Mouse (Mus musculus) forebrain, embryonic 12.5 days (tissue): ENCODE measurements around the gene E130309D02Rik. TPM values are rescaled to one million over a fixed set of nuclear protein-coding genes. Genes with fewer than 3 reads are reported as not detected.
A peak's percentile ranks its signal among the peaks of the same experiment; 100 is the strongest.

Source experiments
- ATAC-seq: fragments of 200-750 bp; cut with Nextera tagmentation; 2 replicates; pipeline ENCODE4 v1.8.0; 2017; ENCODE audit warnings: moderate TSS enrichment; ENCODE audit not compliant: low FRiP score
- H3K27ac ChIP-seq: fragments of 300-500 bp; sonication (generic); 2 replicates; pipeline ENCODE4 v1.5.1; 2016; ENCODE audit warnings: mild to moderate bottlenecking
- H3K27me3 ChIP-seq: fragments of 300-500 bp; sonication (generic); 2 replicates; pipeline ENCODE4 v1.6.1; 2016; ENCODE audit warnings: mild to moderate bottlenecking
- H3K36me3 ChIP-seq: fragments of 300-500 bp; sonication (generic); replicated peaks from 2 replicates; pipeline ENCODE4 v1.6.1; 2016; ENCODE audit warnings: mild to moderate bottlenecking
- H3K4me1 ChIP-seq: fragments of 300-500 bp; sonication (generic); 2 replicates; pipeline ENCODE4 v1.6.1; 2016
- H3K4me2 ChIP-seq: fragments of 300-500 bp; sonication (generic); 2 replicates; pipeline ENCODE4 v1.6.1; 2016; ENCODE audit warnings: mild to moderate bottlenecking, moderate library complexity
- H3K4me3 ChIP-seq: fragments of 300-500 bp; sonication (generic); replicated peaks from 2 replicates; pipeline ENCODE4 v1.5.1; 2016; ENCODE audit warnings: mild to moderate bottlenecking
- H3K9ac ChIP-seq: fragments of 300-500 bp; sonication (generic); 2 replicates; pipeline ENCODE4 v1.6.1; 2016; ENCODE audit warnings: mild to moderate bottlenecking
- H3K9me3 ChIP-seq: fragments of 300-500 bp; sonication (generic); 2 replicates; pipeline ENCODE4 v1.6.1; 2016
- WGBS: fragments of 180-500 bp; shearing (Covaris S2); methylation state at CpG from one replicate; pipeline ENCODE4 v1.1.7; 2016; 5-methylcytosine and 5-hydroxymethylcytosine counted together
- polyA plus RNA-seq: library from polyadenylated mRNA; unstranded; fragments of >200 nt; fragmentation: Nextera tagmentation; extraction: Ambion mirVana; gene quantifications from 2 replicates; pipeline ENCODE4 v1.2.1, GENCODE M21; 2016

E130309D02Rik gene
- polyA plus RNA-seq, 1 experiment from 2014 or later, result 60.4 TPM

GRCm38 (mm10) chr5:143301296-143301695 lies 13.9 kb downstream of the E130309D02Rik start:
- no peaks in the 10 kb centered on the region for H3K27me3 ChIP-seq
- H3K36me3 ChIP-seq, result peaks cover 81% of the 10 kb centered on the region
- H3K4me1 ChIP-seq, result no peaks in the 10 kb centered on the region
- H3K4me2 ChIP-seq, result no peak overlapping the region
- 82% methylated on average over 8 of the region's 8 CpGs for WGBS
- H3K4me3 ChIP-seq, result no peak overlapping the region
- no peak overlapping the region for H3K9ac ChIP-seq
- H3K9me3 ChIP-seq, result no peaks in the 10 kb centered on the region
- ATAC-seq, result no peak
- H3K27ac ChIP-seq, result no peak overlapping the region

- H3K36me3 ChIP-seq, result peaks cover 65% of the 10 kb centered on the region
- no peak overlapping the region for H3K27ac ChIP-seq
- no peaks in the 10 kb centered on the region for H3K4me1 ChIP-seq
- no peak overlapping the region for H3K4me2 ChIP-seq
- H3K9me3 ChIP-seq, result 0 out of 2 replicates have a peak, but pooled peaks cover 4% of the 10 kb centered on the region
- H3K9ac ChIP-seq, result no peak overlapping the region
- 96% methylated on average over 4 of the region's 4 CpGs for WGBS
- no peak overlapping the region for H3K4me3 ChIP-seq
- H3K27me3 ChIP-seq, result peaks cover 5% of the 10 kb centered on the region
- no peak for ATAC-seq
Observed at GRCm38 (mm10) chr5:143299686-143300085, 15.5 kb downstream of the E130309D02Rik start.

DNA sequence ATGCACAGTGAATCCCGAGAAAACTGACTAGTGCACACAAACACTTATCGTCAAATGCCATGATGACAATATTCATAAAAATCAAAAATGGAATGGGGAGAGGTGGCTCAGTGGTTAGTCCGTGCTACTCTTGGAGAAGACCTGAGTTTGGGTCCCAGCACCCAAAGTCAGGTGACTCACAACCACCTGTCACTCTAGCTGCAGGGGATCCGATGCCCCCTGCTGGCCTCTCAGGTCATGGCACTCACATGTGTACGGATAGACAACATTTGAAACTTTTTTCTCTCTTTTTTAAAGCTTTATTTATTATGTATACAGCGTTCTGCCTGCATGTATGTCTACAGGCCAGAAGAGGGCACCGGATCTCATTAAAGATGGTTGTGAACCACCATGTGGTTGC lies 16.8 kb downstream of the E130309D02Rik start:
- Histone ChIP-seq H3K4me3 (no peak overlapping the region), H3K27ac (no peak overlapping the region), H3K4me1 (peaks cover 3% of the 10 kb centered on the region), H3K9me3 (0 out of 2 replicates have a peak, but pooled peaks cover 4% of the 10 kb centered on the region), H3K27me3 (peaks cover 18% of the 10 kb centered on the region), H3K9ac (no peak overlapping the region), H3K36me3 (peaks cover 54% of the 10 kb centered on the region), H3K4me2 (no peak overlapping the region)
- no peak for ATAC-seq
- WGBS, result 95% methylated on average over 7 of the region's 7 CpGs

- Histone ChIP-seq H3K4me2 (no peak overlapping the region), H3K4me3 (no peak overlapping the region), H3K4me1 (peaks cover 7% of the 10 kb centered on the region), H3K9me3 (0 out of 2 replicates have a peak, but pooled peaks cover 4% of the 10 kb centered on the region), H3K27ac (no peak overlapping the region), H3K27me3 (peaks cover 22% of the 10 kb centered on the region), H3K9ac (no peak overlapping the region), H3K36me3 (peaks cover 50% of the 10 kb centered on the region)
- no peak for ATAC-seq
- WGBS, result 94% methylated on average over 9 of the region's 9 CpGs
Observed at GRCm38 (mm10) chr5:143297986-143298385, 17.2 kb downstream of the E130309D02Rik start.

DNA sequence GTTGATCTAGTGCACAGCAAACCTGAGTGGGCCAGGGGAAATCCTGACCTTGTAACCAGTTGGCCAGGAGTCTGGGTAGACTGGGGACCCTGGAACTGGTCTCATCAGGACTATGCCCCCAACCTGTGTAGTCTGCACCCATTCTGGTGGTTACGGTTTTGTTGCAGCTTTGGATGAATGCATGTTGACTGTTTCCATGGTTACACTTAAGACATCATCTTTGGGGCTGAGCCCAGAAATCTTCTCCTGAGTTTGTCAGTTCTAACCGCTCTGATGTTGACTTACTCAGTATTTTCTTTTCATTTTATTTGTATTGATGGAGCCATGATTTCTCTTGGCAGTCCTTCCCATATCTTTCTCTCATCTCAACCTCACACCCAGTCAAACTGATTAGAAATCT lies 19.8 kb downstream of the E130309D02Rik start:
- Histone ChIP-seq H3K27me3 (peaks cover 48% of the 10 kb centered on the region), H3K4me1 (peaks cover 7% of the 10 kb centered on the region), H3K4me2 (no peak overlapping the region), H3K9ac (no peak overlapping the region), H3K36me3 (peaks cover 23% of the 10 kb centered on the region), H3K4me3 (no peak overlapping the region), H3K9me3 (0 out of 2 replicates have a peak, but pooled peaks cover 4% of the 10 kb centered on the region), H3K27ac (no peak overlapping the region)
- ATAC-seq, result no peak
- WGBS, result 89% methylated on average over 2 of the region's 2 CpGs

DNA sequence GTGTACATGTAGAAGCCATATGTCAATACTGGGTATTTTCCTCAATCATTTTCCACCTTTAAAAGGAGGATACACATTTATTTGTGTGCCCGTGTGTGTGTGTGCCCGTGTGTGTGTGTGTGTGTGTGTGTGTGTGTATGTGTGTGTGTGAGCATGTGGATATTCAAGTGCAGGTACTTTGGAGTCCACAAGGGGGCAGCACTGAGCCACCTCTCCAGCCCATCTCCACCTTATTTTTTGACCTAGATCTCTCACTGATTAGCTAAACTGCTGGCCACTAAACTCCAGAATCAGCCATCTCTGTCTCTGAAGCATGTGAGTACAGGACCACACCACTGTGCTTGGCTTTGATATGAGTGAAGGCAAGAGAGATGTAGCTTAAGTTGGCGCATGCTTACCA lies 20.3 kb downstream of the E130309D02Rik start:
- H3K27me3 ChIP-seq, result peaks cover 53% of the 10 kb centered on the region
- 90% methylated on average over 3 of the region's 3 CpGs for WGBS
- no peak overlapping the region for H3K27ac ChIP-seq
- no peak for ATAC-seq
- H3K9ac ChIP-seq, result no peak overlapping the region
- H3K4me1 ChIP-seq, result peaks cover 7% of the 10 kb centered on the region
- peaks cover 19% of the 10 kb centered on the region for H3K36me3 ChIP-seq
- no peak overlapping the region for H3K4me3 ChIP-seq
- H3K4me2 ChIP-seq, result no peak overlapping the region
- H3K9me3 ChIP-seq, result 0 out of 2 replicates have a peak, but pooled peaks cover 4% of the 10 kb centered on the region

DNA sequence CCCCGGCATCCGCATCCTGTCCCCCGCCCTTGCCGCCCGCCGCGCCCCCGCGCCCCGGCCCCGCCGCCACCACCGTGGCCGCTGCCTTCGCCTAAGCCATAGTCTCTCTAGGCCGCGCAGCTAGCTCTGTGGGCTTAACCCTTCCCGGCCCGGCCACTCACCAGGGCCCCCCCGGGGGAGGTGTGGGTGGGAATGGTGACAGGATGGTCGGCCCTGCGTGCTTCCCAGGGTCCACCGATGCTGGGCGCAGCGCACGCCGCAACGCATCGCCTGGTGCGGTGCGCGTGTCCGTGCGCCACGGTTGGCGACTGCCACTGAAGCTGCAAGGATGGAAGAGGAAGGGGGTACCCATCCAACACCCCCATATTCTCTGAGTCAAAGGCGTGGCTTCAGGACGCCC lies 21.8 kb downstream of the E130309D02Rik start, which contains the start of gene Zfp853:
Gene Zfp853, minus strand, starts transcription at position 220 of the 400 bp plus-strand sequence.
- no peak for ATAC-seq

GRCm38 (mm10) chr5:143292879-143293278 lies 22.3 kb downstream of the E130309D02Rik start:
- H3K27me3 ChIP-seq, result peaks cover 73% of the 10 kb centered on the region
- H3K27ac ChIP-seq, result no peak overlapping the region
- peaks cover 8% of the 10 kb centered on the region for H3K36me3 ChIP-seq
- H3K4me2 ChIP-seq, result peak overlapping the region; percentile 57
- no peak for ATAC-seq
- peaks cover 17% of the 10 kb centered on the region for H3K4me1 ChIP-seq
- H3K9me3 ChIP-seq, result 0 out of 2 replicates have a peak, but pooled peaks cover 4% of the 10 kb centered on the region
- under 1% methylated on average over 19 of the region's 19 CpGs for WGBS
- H3K4me3 ChIP-seq, result peak overlapping the region; percentile 39
- peak overlapping the region; percentile 36; the same call in 1 of the 2 replicates for H3K9ac ChIP-seq

More for the DNA sequence above, 21.8 kb downstream of the E130309D02Rik start, which contains the start of gene Zfp853:
- Histone ChIP-seq H3K36me3 (peaks cover 12% of the 10 kb centered on the region), H3K9ac (peak within 1 kb of the TSS; percentile 36; the same call in 1 of the 2 replicates), H3K27me3 (peaks cover 67% of the 10 kb centered on the region), H3K27ac (no peak within 1 kb of the TSS), H3K9me3 (0 out of 2 replicates have a peak, but pooled peaks cover 4% of the 10 kb centered on the region), H3K4me3 (peak within 1 kb of the TSS; percentile 39), H3K4me2 (peak within 1 kb of the TSS; percentile 57), H3K4me1 (peaks cover 12% of the 10 kb centered on the region)
- WGBS, result 3% methylated on average over 26 of the region's 38 CpGs

DNA sequence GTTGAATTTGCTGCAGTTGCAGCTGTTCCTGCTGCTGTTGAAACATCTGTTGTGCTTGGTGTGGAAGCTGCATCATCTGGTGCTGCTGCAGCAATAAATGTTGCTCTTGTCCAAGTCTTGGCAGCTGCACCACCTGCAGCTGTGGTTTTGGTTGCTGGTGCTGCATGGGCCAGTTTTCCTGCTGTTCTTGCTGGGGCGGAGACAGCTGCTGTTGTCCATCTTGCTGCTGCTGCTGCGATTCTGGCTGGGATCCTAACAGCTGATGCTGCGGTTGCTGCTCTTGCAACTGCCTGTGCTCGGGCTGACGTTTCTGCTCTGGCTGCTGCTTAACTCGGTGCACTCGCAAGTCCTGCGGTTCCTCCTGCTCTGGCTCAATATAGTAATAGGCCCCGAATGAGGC lies 25.9 kb downstream of the E130309D02Rik start:
- Histone ChIP-seq H3K27ac (no peak overlapping the region), H3K4me1 (peaks cover 21% of the 10 kb centered on the region), H3K4me3 (no peak overlapping the region), H3K27me3 (peaks cover 93% of the 10 kb centered on the region), H3K9me3 (no peaks in the 10 kb centered on the region), H3K4me2 (no peak overlapping the region), H3K9ac (no peak overlapping the region), H3K36me3 (peaks cover 8% of the 10 kb centered on the region; the same call in 1 of the 2 replicates)
- 70% methylated on average over 9 of the region's 9 CpGs for WGBS
- ATAC-seq, result no peak

- H3K27ac ChIP-seq, result no peak overlapping the region
- 11% methylated on average over 9 of the region's 9 CpGs for WGBS
- peak overlapping the region; percentile 30 for H3K4me3 ChIP-seq
- H3K4me2 ChIP-seq, result peak overlapping the region; percentile 51
- H3K36me3 ChIP-seq, result peaks cover 8% of the 10 kb centered on the region; the same call in 1 of the 2 replicates
- ATAC-seq, result no peak
- no peak overlapping the region for H3K9ac ChIP-seq
- H3K9me3 ChIP-seq, result no peaks in the 10 kb centered on the region
- peaks cover 85% of the 10 kb centered on the region for H3K27me3 ChIP-seq
- H3K4me1 ChIP-seq, result peaks cover 19% of the 10 kb centered on the region
Observed at GRCm38 (mm10) chr5:143288378-143288911, 26.7 kb downstream of the E130309D02Rik start.

DNA sequence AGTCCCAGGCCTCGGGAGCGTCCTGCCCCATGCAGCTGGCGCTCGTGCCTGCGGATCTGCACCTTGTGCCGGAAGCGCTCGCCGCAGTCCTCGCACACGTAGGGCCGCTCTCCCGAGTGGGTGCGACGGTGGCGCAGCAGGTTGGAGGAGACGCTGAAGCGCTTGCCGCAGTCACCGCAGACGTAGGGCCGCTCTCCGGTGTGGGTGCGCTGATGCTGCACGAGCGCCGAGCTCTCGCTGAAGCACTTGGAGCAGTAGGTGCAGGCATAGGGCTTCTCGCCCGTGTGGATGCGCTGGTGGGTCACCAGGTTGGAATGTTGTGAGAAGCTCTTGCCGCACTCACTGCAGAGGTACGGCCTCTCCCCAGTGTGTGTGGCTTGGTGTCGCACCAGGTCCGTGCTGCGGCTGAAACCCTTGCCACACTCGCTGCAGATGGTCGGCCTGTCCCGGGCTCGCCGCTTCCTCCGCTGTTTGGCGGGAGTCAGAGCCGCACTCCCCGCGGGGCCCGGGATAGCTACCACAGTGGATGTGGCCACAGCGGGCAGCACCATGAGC lies 27.3 kb downstream of the E130309D02Rik start:
- Histone ChIP-seq H3K9me3 (no peaks in the 10 kb centered on the region), H3K9ac (peak overlapping the region; percentile 38; the same call in 1 of the 2 replicates), H3K27ac (no peak overlapping the region), H3K4me2 (peak overlapping the region; percentile 51), H3K4me3 (peak overlapping the region; percentile 30), H3K36me3 (peaks cover 8% of the 10 kb centered on the region; the same call in 1 of the 2 replicates), H3K27me3 (peaks cover 79% of the 10 kb centered on the region), H3K4me1 (peaks cover 14% of the 10 kb centered on the region)
- no peak for ATAC-seq
- WGBS, result 1% methylated on average over 48 of the region's 48 CpGs

DNA sequence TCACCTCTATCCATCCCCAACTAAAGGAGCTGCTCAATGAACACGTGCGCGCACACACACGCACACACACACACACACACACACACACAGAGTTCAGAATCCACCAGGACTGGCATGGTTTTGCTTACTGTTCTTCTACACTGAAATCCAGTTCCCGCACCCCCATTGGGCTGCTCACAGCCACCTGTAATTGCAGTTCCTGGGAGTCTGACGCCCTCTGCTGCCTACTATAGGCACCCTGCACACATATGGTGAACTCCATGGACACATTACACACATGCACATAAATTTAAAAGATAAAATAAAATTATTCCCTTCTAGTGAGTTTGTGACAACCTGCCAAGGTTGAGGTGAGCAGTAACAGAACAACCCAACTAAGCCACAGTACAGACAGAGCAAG lies 30.4 kb downstream of the E130309D02Rik start:
- Histone ChIP-seq H3K9me3 (no peaks in the 10 kb centered on the region), H3K27ac (no peak overlapping the region), H3K36me3 (peaks cover 8% of the 10 kb centered on the region; the same call in 1 of the 2 replicates), H3K4me1 (peaks cover 14% of the 10 kb centered on the region), H3K4me2 (no peak overlapping the region), H3K9ac (no peak overlapping the region), H3K27me3 (peaks cover 59% of the 10 kb centered on the region), H3K4me3 (no peak overlapping the region)
- no peak for ATAC-seq
- 43% methylated on average over 6 of the region's 6 CpGs for WGBS
